Mouse (Mus musculus) heart, embryonic 12.5 days (tissue): Measurements from ENCODE around the gene Mei1. TPM values are rescaled to one million over a fixed set of nuclear protein-coding genes. Genes with fewer than 3 reads are reported as not detected.

ENCODE experiments used
- ATAC-seq: fragments of 200-750 bp; cut with Nextera tagmentation; 2 replicates; pipeline ENCODE4 v1.8.0; 2017; ENCODE audit warnings: moderate TSS enrichment, moderate library complexity; ENCODE audit not compliant: insufficient number of reproducible peaks, low FRiP score
- H3K27ac ChIP-seq: fragments of 300-500 bp; sonication (generic); 2 replicates; pipeline ENCODE4 v1.5.1; 2016; ENCODE audit warnings: mild to moderate bottlenecking, moderate library complexity; ENCODE audit not compliant: poor library complexity, severe bottlenecking
- H3K27me3 ChIP-seq: fragments of 300-500 bp; sonication (generic); replicated peaks from 2 replicates; pipeline ENCODE4 v1.6.1; 2016; ENCODE audit warnings: mild to moderate bottlenecking, moderate library complexity
- H3K36me3 ChIP-seq: fragments of 300-500 bp; sonication (generic); 2 replicates; pipeline ENCODE4 v1.6.1; 2016; ENCODE audit warnings: mild to moderate bottlenecking, moderate library complexity
- H3K4me1 ChIP-seq: fragments of 300-500 bp; sonication (generic); replicated peaks from 2 replicates; pipeline ENCODE4 v1.6.1; 2016; ENCODE audit warnings: mild to moderate bottlenecking
- H3K4me2 ChIP-seq: fragments of 300-500 bp; sonication (generic); 2 replicates; pipeline ENCODE4 v1.6.1; 2016; ENCODE audit warnings: mild to moderate bottlenecking, moderate library complexity
- H3K4me3 ChIP-seq: fragments of 300-500 bp; sonication (generic); 2 replicates; pipeline ENCODE4 v1.5.1; 2016; ENCODE audit warnings: mild to moderate bottlenecking
- H3K9ac ChIP-seq: fragments of 300-500 bp; sonication (generic); 2 replicates; pipeline ENCODE4 v1.6.1; 2016; ENCODE audit warnings: mild to moderate bottlenecking, moderate library complexity
- H3K9me3 ChIP-seq: fragments of 300-500 bp; sonication (generic); replicated peaks from 2 replicates; pipeline ENCODE4 v1.6.1; 2016; ENCODE audit warnings: mild to moderate bottlenecking, moderate library complexity
- WGBS: fragments of 180-500 bp; shearing (Covaris S2); methylation state at CpG from one replicate; pipeline ENCODE4 v1.1.7; 2016; 5-methylcytosine and 5-hydroxymethylcytosine counted together
- polyA plus RNA-seq: library from polyadenylated mRNA; unstranded; fragments of >200 nt; fragmentation: Nextera tagmentation; extraction: Ambion mirVana; gene quantifications from 2 replicates; pipeline ENCODE4 v1.2.1, GENCODE M21; 2016

Mei1 gene
- polyA plus RNA-seq, 1 experiment from 2014 or later = not detected

DNA sequence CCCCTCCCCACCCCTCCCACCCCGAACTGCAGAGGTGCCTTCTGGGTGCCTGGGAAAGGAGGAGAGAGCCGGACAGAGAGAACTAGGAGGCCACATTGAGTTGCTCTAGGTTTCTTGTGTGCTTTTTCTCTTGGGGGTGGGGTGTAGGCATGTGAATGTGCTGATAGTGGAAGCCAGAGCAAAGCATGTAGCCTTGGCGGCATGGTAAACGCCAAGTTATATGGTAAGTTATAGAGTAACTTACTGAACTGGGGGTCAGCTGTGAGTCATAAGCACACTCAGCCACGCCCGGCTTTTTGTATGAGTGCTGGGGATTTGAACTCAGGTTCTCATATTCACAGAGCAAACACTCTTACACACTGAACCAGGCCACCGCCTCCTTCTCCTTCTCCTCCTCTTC, 94.7 kb downstream of the Mei1 start:
- H3K9me3 ChIP-seq = no peaks in the 10 kb centered on the region
- peak; percentile 43 for ATAC-seq
- 69% methylated on average over 7 of the region's 7 CpGs for WGBS
- no peak overlapping the region for H3K9ac ChIP-seq
- peaks cover 93% of the 10 kb centered on the region for H3K4me1 ChIP-seq
- H3K4me3 ChIP-seq = no peak overlapping the region
- no peaks in the 10 kb centered on the region for H3K36me3 ChIP-seq
- H3K27ac ChIP-seq = 0 out of 2 replicates have a peak overlapping the region, but pooled peaks have one; percentile 30
- H3K4me2 ChIP-seq = peak overlapping the region; percentile 14; the same call in 1 of the 2 replicates
- H3K27me3 ChIP-seq = no peaks in the 10 kb centered on the region

DNA sequence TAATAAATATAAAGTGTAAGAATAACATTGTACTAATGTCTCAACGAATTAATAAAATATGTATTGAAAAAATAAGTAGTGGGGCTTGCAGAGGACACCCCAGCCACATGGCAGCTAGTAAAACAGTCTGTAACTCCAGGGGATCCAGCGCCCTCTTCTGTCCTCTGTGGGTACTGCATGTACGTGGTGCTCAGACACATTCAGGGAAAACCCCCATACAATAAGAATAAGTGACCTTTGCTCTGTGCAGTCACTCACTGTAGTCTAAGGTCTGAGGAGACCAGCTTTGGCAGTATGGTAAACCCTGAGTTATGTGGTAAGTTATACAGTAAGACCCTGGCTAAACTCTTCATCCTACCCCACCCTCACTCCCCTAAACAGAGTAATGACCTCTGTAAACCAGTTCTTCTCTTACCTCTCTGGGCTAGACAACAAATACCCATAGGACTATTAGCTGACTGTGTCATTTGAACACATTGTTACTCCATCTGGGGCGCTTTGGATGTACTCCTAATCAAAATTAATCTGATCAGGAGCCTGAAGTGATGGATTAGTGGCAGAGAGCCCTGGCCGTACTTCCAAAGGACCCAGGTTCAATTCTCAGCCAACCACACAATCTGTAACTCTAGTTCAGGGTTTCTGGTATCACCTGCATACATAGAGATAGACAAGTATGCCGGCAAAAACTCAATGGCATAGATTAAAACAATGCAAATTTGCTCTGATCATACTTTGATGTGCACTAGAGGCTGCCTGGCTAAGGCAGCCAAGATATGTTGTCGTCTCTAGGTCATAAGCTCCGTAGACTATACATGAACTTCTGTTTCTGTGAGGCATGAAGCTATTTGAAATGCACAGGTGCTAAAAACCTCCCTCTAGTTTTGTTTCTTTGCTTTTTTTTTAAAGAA, 95.8 kb downstream of the Mei1 start:
- Histone ChIP-seq H3K4me3 (no peak overlapping the region), H3K9ac (no peak overlapping the region), H3K36me3 (peaks cover 9% of the 10 kb centered on the region), H3K27me3 (no peaks in the 10 kb centered on the region), H3K9me3 (no peaks in the 10 kb centered on the region), H3K4me1 (peaks cover 92% of the 10 kb centered on the region), H3K4me2 (no peak overlapping the region), H3K27ac (no peak overlapping the region)
- peak; percentile 33; the same call in 1 of the 2 replicates for ATAC-seq
- 58% methylated on average over 8 of the region's 8 CpGs for WGBS

DNA sequence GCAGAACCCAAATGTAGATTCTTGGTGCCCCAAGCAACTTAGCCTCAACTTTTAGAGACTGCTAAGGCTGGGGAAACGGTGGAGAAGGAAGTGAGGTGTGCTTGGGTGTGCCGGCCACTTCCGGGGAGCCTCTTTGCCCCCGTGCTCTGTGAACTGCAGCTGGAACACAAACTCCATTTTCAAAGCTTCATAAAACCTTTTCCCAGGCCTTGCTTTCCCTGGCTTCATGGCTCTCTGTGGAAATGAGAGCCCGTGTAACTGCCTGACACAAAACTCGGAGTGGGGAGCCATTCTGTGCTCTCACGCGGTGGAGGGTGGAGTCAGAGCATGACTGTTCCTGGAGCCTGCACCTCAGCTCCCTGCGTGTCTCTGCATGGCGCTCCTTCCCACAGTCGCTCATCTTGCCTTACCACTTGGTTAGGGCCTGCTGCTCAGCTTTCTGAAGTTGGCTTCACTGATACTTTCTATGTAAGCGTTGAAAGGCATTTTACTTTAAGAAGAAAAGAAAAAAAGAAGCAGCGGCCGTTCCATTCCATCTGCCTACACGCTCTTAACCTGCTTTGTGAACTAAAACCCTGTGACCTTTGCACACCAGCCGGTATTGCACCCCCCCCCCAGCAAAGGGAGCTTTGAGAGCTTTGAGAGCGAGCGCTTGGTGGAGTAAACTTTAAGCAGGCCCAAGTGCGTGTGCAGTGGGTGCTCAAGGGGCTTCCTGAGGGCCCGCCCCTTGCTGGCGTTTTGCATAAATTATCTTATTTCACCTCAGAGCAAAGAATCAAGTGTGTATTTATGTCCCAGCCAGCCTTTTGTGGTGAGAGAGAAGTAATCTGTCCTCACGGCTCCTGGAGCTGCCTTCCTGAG, 96.7 kb downstream of the Mei1 start:
- ATAC-seq = no peak
- Histone ChIP-seq H3K4me3 (no peak overlapping the region), H3K27me3 (no peaks in the 10 kb centered on the region), H3K4me1 (peaks cover 92% of the 10 kb centered on the region), H3K9ac (no peak overlapping the region), H3K36me3 (peaks cover 18% of the 10 kb centered on the region), H3K9me3 (no peaks in the 10 kb centered on the region), H3K27ac (no peak overlapping the region; the same call in 1 of the 2 replicates), H3K4me2 (no peak overlapping the region)
- 69% methylated on average over 22 of the region's 22 CpGs for WGBS

DNA sequence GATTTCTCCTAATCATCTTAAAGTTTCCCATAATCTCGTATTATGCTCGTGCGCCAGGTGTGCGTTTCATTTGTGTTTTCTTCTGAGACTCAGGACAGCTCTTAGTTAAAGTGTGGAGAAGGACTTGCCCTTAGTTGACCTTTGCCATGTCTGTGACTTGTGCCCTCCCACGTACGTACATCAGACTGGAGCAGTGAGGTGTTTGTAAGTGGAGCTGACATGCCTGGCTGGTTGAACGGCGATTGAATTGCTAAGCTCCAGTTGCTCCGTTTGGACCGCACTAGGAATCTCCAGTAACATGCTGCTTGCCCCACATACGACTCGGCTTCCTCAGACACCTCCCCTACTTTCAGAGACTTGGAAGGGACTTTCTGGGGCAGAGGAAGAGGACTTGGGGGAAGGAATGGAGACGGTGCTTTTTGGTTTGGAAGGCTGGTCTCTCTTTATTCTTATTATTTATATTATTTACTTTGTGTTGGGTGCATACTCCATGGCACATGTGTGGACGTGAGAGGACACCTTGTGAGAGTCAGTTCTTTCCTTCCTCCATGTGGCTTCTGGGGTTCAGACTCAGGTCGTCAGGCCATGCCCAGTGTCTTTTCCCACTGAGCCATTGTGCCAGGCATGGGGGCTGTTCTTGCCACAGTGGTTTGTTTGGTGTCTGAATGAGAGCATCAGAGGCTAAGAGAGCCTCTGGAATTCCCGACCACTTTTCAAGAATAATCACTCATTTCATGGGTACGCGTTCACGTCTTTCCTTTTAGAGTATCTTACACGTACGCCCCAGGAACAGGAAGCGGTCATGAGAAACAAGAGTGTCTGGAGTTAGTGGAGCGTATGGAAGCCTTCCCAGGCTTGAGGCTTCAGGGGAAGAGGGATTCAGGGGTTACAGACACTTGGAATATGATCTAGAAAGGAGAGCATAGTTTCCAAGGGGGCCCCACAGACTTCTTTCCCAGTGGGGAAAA, 97.7 kb downstream of the Mei1 start:
- Histone ChIP-seq H3K4me2 (0 out of 2 replicates have a peak overlapping the region, but pooled peaks have one; percentile 1), H3K27me3 (no peaks in the 10 kb centered on the region), H3K36me3 (peaks cover 28% of the 10 kb centered on the region), H3K4me1 (peaks cover 82% of the 10 kb centered on the region), H3K9ac (no peak overlapping the region), H3K4me3 (no peak overlapping the region), H3K27ac (peak overlapping the region; percentile 29; the same call in 1 of the 2 replicates), H3K9me3 (no peaks in the 10 kb centered on the region)
- WGBS = 66% methylated on average over 23 of the region's 23 CpGs
- no peak for ATAC-seq

DNA sequence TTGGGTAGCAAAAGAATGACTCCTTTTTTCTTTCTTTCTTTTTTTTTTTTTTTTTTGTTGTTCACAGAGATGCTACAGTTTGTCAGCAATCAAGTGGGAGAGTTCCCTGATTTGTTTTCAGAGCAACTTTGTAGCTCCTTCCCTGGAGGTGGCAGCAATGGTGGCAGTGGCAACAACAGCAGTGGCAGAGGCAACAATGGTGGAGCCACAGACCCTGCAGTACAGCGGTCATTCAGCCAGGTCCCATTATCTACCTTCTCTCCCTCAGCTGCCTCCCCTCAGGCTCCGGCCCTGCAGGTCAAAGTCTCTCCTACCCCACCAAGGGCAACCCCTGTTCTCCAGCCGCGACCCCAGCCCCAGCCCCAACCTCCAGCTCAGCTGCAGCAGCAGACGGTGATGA, 99.9 kb downstream of the Mei1 start:
- no peak overlapping the region for H3K4me3 ChIP-seq
- no peak for ATAC-seq
- H3K4me2 ChIP-seq = no peak overlapping the region
- H3K4me1 ChIP-seq = peaks cover 63% of the 10 kb centered on the region
- H3K9ac ChIP-seq = no peak overlapping the region
- peak overlapping the region; percentile 76 for H3K27ac ChIP-seq
- no peaks in the 10 kb centered on the region for H3K9me3 ChIP-seq
- H3K27me3 ChIP-seq = no peaks in the 10 kb centered on the region
- peaks cover 46% of the 10 kb centered on the region for H3K36me3 ChIP-seq
- WGBS = 63% methylated on average over 5 of the region's 5 CpGs

DNA sequence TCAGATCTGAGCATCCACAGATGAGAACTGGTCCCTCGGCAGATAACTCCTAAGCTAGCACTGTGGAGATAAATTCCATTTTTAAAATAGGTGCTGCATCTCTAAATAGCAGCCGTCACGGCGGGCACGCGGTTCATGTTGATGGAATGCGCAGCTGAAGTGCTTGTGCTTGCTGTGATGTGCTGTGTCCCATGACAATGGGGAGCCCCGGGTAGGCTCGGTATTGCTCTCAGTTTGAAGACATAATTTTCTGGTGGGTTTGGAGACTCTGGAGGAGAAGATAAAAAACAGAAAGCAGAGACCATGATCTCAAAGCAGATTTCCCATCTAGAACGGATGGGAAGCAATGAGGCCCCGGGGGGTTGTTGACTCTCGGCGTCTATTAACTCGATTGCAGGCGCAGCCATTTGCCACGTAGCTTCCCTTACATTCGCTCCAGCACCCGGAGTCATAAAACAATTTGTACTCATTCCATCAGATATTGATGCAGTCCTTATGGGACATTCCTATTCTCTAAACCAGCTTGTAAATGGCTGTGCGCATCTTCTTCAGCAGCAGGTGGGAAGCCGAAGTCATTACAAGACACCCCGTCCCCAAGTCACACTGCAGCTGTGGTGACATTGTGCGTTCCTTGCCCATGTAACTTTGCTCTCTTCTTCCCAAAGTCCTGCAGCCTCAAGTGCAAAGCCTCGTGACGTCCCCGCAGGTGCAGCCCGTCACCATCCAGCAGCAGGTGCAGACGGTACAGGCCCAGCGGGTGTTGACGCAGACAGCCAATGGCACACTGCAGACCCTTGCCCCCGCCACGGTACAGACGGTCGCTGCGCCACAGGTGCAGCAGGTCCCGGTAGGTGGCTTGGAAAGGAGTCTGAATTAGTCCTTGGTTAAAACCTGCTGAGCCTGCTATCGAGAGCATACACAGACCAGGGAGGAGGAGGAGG, 100.9 kb downstream of the Mei1 start:
- H3K27ac ChIP-seq = peak overlapping the region; percentile 76; the same call in 1 of the 2 replicates
- no peak for ATAC-seq
- no peaks in the 10 kb centered on the region for H3K27me3 ChIP-seq
- H3K4me3 ChIP-seq = no peak overlapping the region
- H3K4me2 ChIP-seq = no peak overlapping the region
- H3K9ac ChIP-seq = 0 out of 2 replicates have a peak overlapping the region, but pooled peaks have one; percentile 8
- H3K9me3 ChIP-seq = no peaks in the 10 kb centered on the region
- peaks cover 54% of the 10 kb centered on the region for H3K4me1 ChIP-seq
- H3K36me3 ChIP-seq = peaks cover 57% of the 10 kb centered on the region
- WGBS = 79% methylated on average over 36 of the region's 36 CpGs

DNA sequence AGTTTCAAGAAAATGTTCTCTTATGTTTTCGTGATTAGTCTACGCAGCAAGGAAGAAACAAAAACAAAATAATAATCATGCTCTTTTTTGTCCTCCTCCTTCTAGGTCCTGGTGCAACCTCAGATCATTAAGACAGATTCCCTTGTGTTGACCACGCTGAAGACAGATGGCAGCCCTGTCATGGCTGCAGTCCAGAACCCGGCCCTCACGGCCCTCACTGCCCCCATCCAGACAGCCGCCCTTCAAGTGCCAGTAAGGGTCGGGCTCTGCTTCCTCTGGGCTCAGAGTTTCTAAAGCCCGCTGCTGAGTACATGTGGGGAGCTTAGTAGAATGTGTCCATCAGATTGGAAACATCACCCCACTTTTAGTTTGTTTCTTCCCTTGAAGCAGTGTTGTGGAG, 102.9 kb downstream of the Mei1 start:
- WGBS = 86% methylated on average over 8 of the region's 8 CpGs
- Histone ChIP-seq H3K27me3 (no peaks in the 10 kb centered on the region), H3K36me3 (peaks cover 74% of the 10 kb centered on the region), H3K9me3 (no peaks in the 10 kb centered on the region), H3K4me1 (peaks cover 35% of the 10 kb centered on the region), H3K27ac (no peak overlapping the region), H3K4me3 (no peak overlapping the region), H3K9ac (no peak overlapping the region), H3K4me2 (no peak overlapping the region)
- no peak for ATAC-seq

DNA sequence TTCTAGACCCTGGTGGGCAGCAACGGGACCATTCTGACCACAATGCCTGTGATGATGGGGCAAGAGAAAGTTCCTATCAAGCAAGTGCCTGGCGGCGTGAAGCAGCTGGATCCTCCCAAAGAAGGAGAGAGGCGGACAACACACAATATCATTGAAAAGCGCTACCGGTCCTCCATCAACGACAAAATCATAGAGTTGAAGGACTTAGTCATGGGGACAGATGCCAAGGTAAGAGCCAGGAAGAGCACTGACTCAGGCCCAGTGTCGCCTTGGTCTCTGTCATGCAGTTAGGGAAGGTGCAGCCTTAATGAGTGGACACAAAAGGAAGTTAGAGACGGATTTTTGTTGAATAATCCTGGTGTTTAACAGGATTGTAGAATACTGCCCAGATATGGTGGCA, 105.3 kb downstream of the Mei1 start:
- Histone ChIP-seq H3K36me3 (peaks cover 94% of the 10 kb centered on the region), H3K27me3 (no peaks in the 10 kb centered on the region), H3K9me3 (0 out of 2 replicates have a peak, but pooled peaks cover 2% of the 10 kb centered on the region), H3K4me3 (no peak overlapping the region), H3K4me2 (no peak overlapping the region), H3K27ac (no peak overlapping the region), H3K9ac (no peak overlapping the region), H3K4me1 (peaks cover 14% of the 10 kb centered on the region)
- WGBS = 91% methylated on average over 9 of the region's 9 CpGs
- ATAC-seq = no peak
